Mouse (Mus musculus) left cerebral cortex, postnatal 4 days (tissue): ENCODE measurements at regions not wholly inside any gene's neighbourhood (a gene's known extent, or its start where the extent isn't known, plus 50 kb on each side); places are given as distances from the start of the nearest gene placed in this dataset.

Experiments used
- DNase-seq: peaks from one replicate; pipeline ENCODE4 v3.0.0-alpha.2; 2022
- intact Hi-C: fragments of 180-260 bp; cut with DNase I; formaldehyde crosslinking; loops from one replicate; pipeline ENCODE4 v1.15.1; 2025

GRCm38 (mm10) chr17:83953656-83954055, 105.9 kb upstream of the Haao start:
- intact Hi-C loops, result no loop called here
- DNase-seq, result no peak

GRCm38 (mm10) chr17:83946718-83947117, 99.0 kb upstream of the Haao start:
- DNase-seq, result no peak
- intact Hi-C loops, result no loop called here

- no peak for DNase-seq
- intact Hi-C loops, result no loop called here
Measured at GRCm38 (mm10) chr17:83939344-83939743, 91.6 kb upstream of the Haao start.

- peak; percentile 73 for DNase-seq
- intact Hi-C loops, result no loop called here
Measured at GRCm38 (mm10) chr17:83938671-83939244, 91.0 kb upstream of the Haao start.

GRCm38 (mm10) chr17:83937576-83937975, 89.8 kb upstream of the Haao start:
- DNase-seq, result peak; percentile 74
- intact Hi-C loops, result no loop called here

- intact Hi-C loops, result no loop called here
- DNase-seq, result no peak
Measured at GRCm38 (mm10) chr17:83936677-83937076, 88.9 kb upstream of the Haao start.

- intact Hi-C loops, result no loop called here
- no peak for DNase-seq
Measured at GRCm38 (mm10) chr17:83935969-83936368, 88.2 kb upstream of the Haao start.

- intact Hi-C loops, result no loop called here
- no peak for DNase-seq
Measured at GRCm38 (mm10) chr17:83935232-83935631, 87.5 kb upstream of the Haao start.

- DNase-seq, result no peak
- intact Hi-C loops, result no loop called here
Measured at GRCm38 (mm10) chr17:83933743-83934142, 86.0 kb upstream of the Haao start.

- intact Hi-C loops, result no loop called here
- no peak for DNase-seq
Measured at GRCm38 (mm10) chr17:83930401-83930800, 82.6 kb upstream of the Haao start.

- peak; percentile 34 for DNase-seq
- intact Hi-C loops, result no loop called here
Measured at GRCm38 (mm10) chr17:83927749-83928387, 80.1 kb upstream of the Haao start.

GRCm38 (mm10) chr17:83924259-83924922, 76.6 kb upstream of the Haao start:
- DNase-seq, result no peak
- intact Hi-C loops, result no loop called here

GRCm38 (mm10) chr17:83920894-83921293, 73.1 kb upstream of the Haao start:
- intact Hi-C loops, result no loop called here
- DNase-seq, result no peak

GRCm38 (mm10) chr17:83920225-83920624, 72.5 kb upstream of the Haao start:
- no peak for DNase-seq
- intact Hi-C loops, result no loop called here

- no peak for DNase-seq
- intact Hi-C loops, result no loop called here
Measured at GRCm38 (mm10) chr17:83918413-83919139, 70.8 kb upstream of the Haao start.

- intact Hi-C loops, result no loop called here
- DNase-seq, result no peak
Measured at GRCm38 (mm10) chr17:83917781-83918180, 70.0 kb upstream of the Haao start.

- intact Hi-C loops, result no loop called here
- peak; percentile 40 for DNase-seq
Measured at GRCm38 (mm10) chr17:83916684-83917166, 69.0 kb upstream of the Haao start.

- no peak for DNase-seq
- intact Hi-C loops, result no loop called here
Measured at GRCm38 (mm10) chr17:83915034-83915433, 67.3 kb upstream of the Haao start.

GRCm38 (mm10) chr17:83914603-83915002, 66.8 kb upstream of the Haao start:
- DNase-seq, result no peak
- intact Hi-C loops, result no loop called here

GRCm38 (mm10) chr17:83913711-83914415, 66.1 kb upstream of the Haao start:
- intact Hi-C loops, result no loop called here

GRCm38 (mm10) chr17:83912421-83912820, 64.7 kb upstream of the Haao start:
- intact Hi-C loops, result no loop called here
- DNase-seq, result no peak

More at GRCm38 (mm10) chr17:83913711-83914415, 66.1 kb upstream of the Haao start:
- DNase-seq, result no peak
